Mouse (Mus musculus) E14TG2a.4 (cell line): ENCODE data around the gene Fam213b.

Source experiments
- CTCF ChIP-seq: conservative IDR thresholded peaks from 2 replicates; pipeline ENCODE4 v1.5.1; 2014; ENCODE audit warnings: low read length
- POU5F1 ChIP-seq: IDR thresholded peaks from 2 replicates; pipeline ENCODE4 v1.6.1; 2014; ENCODE audit warnings: low read length, borderline replicate concordance

DNA sequence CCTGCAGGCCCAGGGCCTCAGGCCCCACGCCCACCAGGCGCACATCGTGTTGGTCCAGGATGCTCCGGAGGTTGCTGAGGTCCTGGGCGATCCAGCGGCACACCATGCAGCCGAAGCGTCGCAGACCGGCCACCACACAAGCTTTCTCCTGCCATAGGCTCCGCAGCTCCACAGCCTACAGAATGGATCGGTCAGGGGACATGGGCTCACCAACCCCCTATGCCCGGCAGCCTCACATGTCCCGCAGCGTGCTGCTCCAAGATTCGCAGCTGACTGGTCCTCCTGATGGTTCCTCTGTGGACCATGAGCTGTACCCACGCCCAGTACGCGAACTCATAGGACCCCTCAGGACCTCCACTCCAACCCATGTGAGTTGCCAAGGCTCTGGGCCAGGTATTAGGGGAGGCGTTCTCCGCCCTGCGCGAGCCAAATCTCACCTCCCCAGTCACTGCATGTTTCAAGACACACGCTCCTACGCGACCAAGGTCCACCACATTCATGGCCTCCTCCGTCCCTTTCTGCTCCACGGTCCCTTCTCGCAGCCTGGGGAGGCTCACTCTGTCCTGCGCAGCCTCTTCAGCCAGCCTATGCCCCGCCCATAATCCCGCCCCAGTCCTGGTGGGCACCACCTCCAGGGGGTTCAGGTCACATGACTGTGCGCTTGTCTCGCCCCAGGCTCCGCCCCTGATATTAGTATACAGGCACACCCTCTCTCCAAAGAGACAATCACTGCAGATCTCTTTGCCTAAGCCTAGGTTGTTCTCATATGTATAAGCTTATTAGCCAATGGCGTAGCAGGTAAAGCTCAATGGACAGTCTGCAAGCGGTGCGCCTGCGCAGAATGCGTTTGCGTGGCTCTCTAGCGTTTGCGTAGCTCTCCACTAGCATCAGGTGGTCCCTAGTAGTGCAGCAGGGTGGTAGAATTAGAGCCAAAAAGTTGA is at the start of gene Fam213b:
- no peak for TF ChIP-seq CTCF
- no peak for TF ChIP-seq POU5F1
